Mouse (Mus musculus): ENCODE data around the gene A730049H05Rik. TPM values are rescaled to one million over a fixed set of nuclear protein-coding genes. Genes with fewer than 3 reads are reported as not detected.

A730049H05Rik gene
- polyA plus RNA-seq, 1 experiment from 2014 or later: 0.73 TPM

GRCm38 (mm10) chr6:92801462-92801861, 14.8 kb upstream of the A730049H05Rik start:
- no peaks in the 10 kb centered on the region; the same call in 1 of the 2 replicates for H3K36me3 ChIP-seq (ENCODE audit: control insufficient read depth, insufficient read depth, low read length)
- WGBS: 82% methylated on average over 2 of the region's 2 CpGs
- no peak overlapping the region for H3K27ac ChIP-seq (ENCODE audit: low read depth, low read length)
- DNase-seq (ENCODE audit: low spot score) (no peak), ATAC-seq (replicated peaks; ENCODE audit: low FRiP score) (no peak)
- H3K9me3 ChIP-seq (ENCODE audit: control insufficient read depth, low read length): no peaks in the 10 kb centered on the region
- H3K9ac ChIP-seq (ENCODE audit: low read depth, low read length): no peak overlapping the region
- no peaks in the 10 kb centered on the region for H3K27me3 ChIP-seq (replicated peaks; ENCODE audit: control insufficient read depth, insufficient read depth, low read length)
- H3K4me1 ChIP-seq (replicated peaks; ENCODE audit: control insufficient read depth, insufficient read depth, low read length): no peaks in the 10 kb centered on the region
- H3K4me3 ChIP-seq (ENCODE audit: low read depth, low read length): no peak overlapping the region
- no peak overlapping the region for H3K4me2 ChIP-seq

- no peak overlapping the region for H3K4me3 ChIP-seq (ENCODE audit: low read depth, low read length)
- no peaks in the 10 kb centered on the region for H3K27me3 ChIP-seq (replicated peaks; ENCODE audit: control insufficient read depth, insufficient read depth, low read length)
- no peak overlapping the region for H3K27ac ChIP-seq (ENCODE audit: low read depth, low read length)
- no peaks in the 10 kb centered on the region for H3K9me3 ChIP-seq (ENCODE audit: control insufficient read depth, low read length)
- WGBS: 93% methylated on average over 11 of the region's 11 CpGs
- no peak overlapping the region for H3K4me2 ChIP-seq
- ATAC-seq (replicated peaks; ENCODE audit: low FRiP score) (no peak), DNase-seq (ENCODE audit: low spot score) (no peak)
- H3K4me1 ChIP-seq (replicated peaks; ENCODE audit: control insufficient read depth, insufficient read depth, low read length): no peaks in the 10 kb centered on the region
- no peak overlapping the region for H3K9ac ChIP-seq (ENCODE audit: low read depth, low read length)
- H3K36me3 ChIP-seq (ENCODE audit: control insufficient read depth, insufficient read depth, low read length): no peaks in the 10 kb centered on the region
Observed at GRCm38 (mm10) chr6:92802421-92802820, 13.9 kb upstream of the A730049H05Rik start.

GRCm38 (mm10) chr6:92803213-92803612, 13.1 kb upstream of the A730049H05Rik start:
- no peak for DNase-seq (ENCODE audit: low spot score)
- H3K9ac ChIP-seq (ENCODE audit: low read depth, low read length): no peak overlapping the region
- H3K4me1 ChIP-seq (replicated peaks; ENCODE audit: control insufficient read depth, insufficient read depth, low read length): no peaks in the 10 kb centered on the region
- WGBS: 81% methylated on average over 6 of the region's 6 CpGs
- H3K36me3 ChIP-seq (ENCODE audit: control insufficient read depth, insufficient read depth, low read length): no peaks in the 10 kb centered on the region
- H3K27me3 ChIP-seq (replicated peaks; ENCODE audit: control insufficient read depth, insufficient read depth, low read length): no peaks in the 10 kb centered on the region
- no peaks in the 10 kb centered on the region for H3K9me3 ChIP-seq (ENCODE audit: control insufficient read depth, low read length)
- H3K27ac ChIP-seq (ENCODE audit: low read depth, low read length): no peak overlapping the region
- no peak overlapping the region for H3K4me3 ChIP-seq (ENCODE audit: low read depth, low read length)
- ATAC-seq (replicated peaks; ENCODE audit: low FRiP score): no peak
- H3K4me2 ChIP-seq: no peak overlapping the region

- no peaks in the 10 kb centered on the region for H3K36me3 ChIP-seq (ENCODE audit: control insufficient read depth, insufficient read depth, low read length)
- H3K4me1 ChIP-seq (replicated peaks; ENCODE audit: control insufficient read depth, insufficient read depth, low read length): no peaks in the 10 kb centered on the region
- no peaks in the 10 kb centered on the region for H3K9me3 ChIP-seq (ENCODE audit: control insufficient read depth, low read length)
- WGBS: 82% methylated on average over 3 of the region's 3 CpGs
- H3K9ac ChIP-seq (ENCODE audit: low read depth, low read length): no peak overlapping the region
- no peak overlapping the region for H3K27ac ChIP-seq (ENCODE audit: low read depth, low read length)
- H3K4me2 ChIP-seq: no peak overlapping the region
- ATAC-seq (replicated peaks; ENCODE audit: low FRiP score) (no peak), DNase-seq (ENCODE audit: low spot score) (no peak)
- H3K27me3 ChIP-seq (replicated peaks; ENCODE audit: control insufficient read depth, insufficient read depth, low read length): no peaks in the 10 kb centered on the region
- no peak overlapping the region for H3K4me3 ChIP-seq (ENCODE audit: low read depth, low read length)
Observed at GRCm38 (mm10) chr6:92804254-92804971, 11.9 kb upstream of the A730049H05Rik start.

- H3K27me3 ChIP-seq (replicated peaks; ENCODE audit: control insufficient read depth, insufficient read depth, low read length): no peaks in the 10 kb centered on the region
- no peak for ATAC-seq (replicated peaks; ENCODE audit: low FRiP score)
- H3K4me2 ChIP-seq: no peak overlapping the region
- no peak for DNase-seq (ENCODE audit: low spot score)
- no peak overlapping the region for H3K4me3 ChIP-seq (ENCODE audit: low read depth, low read length)
- 78% methylated on average over 3 of the region's 3 CpGs for WGBS
- no peaks in the 10 kb centered on the region for H3K36me3 ChIP-seq (ENCODE audit: control insufficient read depth, insufficient read depth, low read length)
- no peak overlapping the region for H3K9ac ChIP-seq (ENCODE audit: low read depth, low read length)
- H3K9me3 ChIP-seq (ENCODE audit: control insufficient read depth, low read length): no peaks in the 10 kb centered on the region
- H3K27ac ChIP-seq (ENCODE audit: low read depth, low read length): no peak overlapping the region
- H3K4me1 ChIP-seq (replicated peaks; ENCODE audit: control insufficient read depth, insufficient read depth, low read length): no peaks in the 10 kb centered on the region
Observed at GRCm38 (mm10) chr6:92809818-92810217, 6.5 kb upstream of the A730049H05Rik start.

GRCm38 (mm10) chr6:92810628-92811027, 5.7 kb upstream of the A730049H05Rik start:
- Histone ChIP-seq H3K27me3 (replicated peaks; ENCODE audit: control insufficient read depth, insufficient read depth, low read length) (no peaks in the 10 kb centered on the region), H3K27ac (ENCODE audit: low read depth, low read length) (no peak overlapping the region), H3K9me3 (ENCODE audit: control insufficient read depth, low read length) (no peaks in the 10 kb centered on the region), H3K9ac (ENCODE audit: low read depth, low read length) (no peak overlapping the region), H3K36me3 (ENCODE audit: control insufficient read depth, insufficient read depth, low read length) (no peaks in the 10 kb centered on the region), H3K4me1 (replicated peaks; ENCODE audit: control insufficient read depth, insufficient read depth, low read length) (no peaks in the 10 kb centered on the region), H3K4me3 (ENCODE audit: low read depth, low read length) (no peak overlapping the region), H3K4me2 (no peak overlapping the region)
- DNase-seq (ENCODE audit: low spot score) (no peak), ATAC-seq (replicated peaks; ENCODE audit: low FRiP score) (no peak)
- 74% methylated on average over 2 of the region's 2 CpGs for WGBS

- no peak overlapping the region for H3K4me3 ChIP-seq (ENCODE audit: low read depth, low read length)
- H3K36me3 ChIP-seq (ENCODE audit: control insufficient read depth, insufficient read depth, low read length): no peaks in the 10 kb centered on the region
- no peak overlapping the region for H3K9ac ChIP-seq (ENCODE audit: low read depth, low read length)
- no peak for ATAC-seq (replicated peaks; ENCODE audit: low FRiP score)
- no peak overlapping the region for H3K27ac ChIP-seq (ENCODE audit: low read depth, low read length)
- H3K9me3 ChIP-seq (ENCODE audit: control insufficient read depth, low read length): no peaks in the 10 kb centered on the region
- no peaks in the 10 kb centered on the region for H3K4me1 ChIP-seq (replicated peaks; ENCODE audit: control insufficient read depth, insufficient read depth, low read length)
- no peak for DNase-seq (ENCODE audit: low spot score)
- H3K27me3 ChIP-seq (replicated peaks; ENCODE audit: control insufficient read depth, insufficient read depth, low read length): no peaks in the 10 kb centered on the region
- H3K4me2 ChIP-seq: no peak overlapping the region
Observed at GRCm38 (mm10) chr6:92811566-92811965, 4.7 kb upstream of the A730049H05Rik start.

- H3K36me3 ChIP-seq (ENCODE audit: control insufficient read depth, insufficient read depth, low read length): no peaks in the 10 kb centered on the region
- no peaks in the 10 kb centered on the region for H3K9me3 ChIP-seq (ENCODE audit: control insufficient read depth, low read length)
- H3K27me3 ChIP-seq (replicated peaks; ENCODE audit: control insufficient read depth, insufficient read depth, low read length): no peaks in the 10 kb centered on the region
- no peak overlapping the region for H3K4me3 ChIP-seq (ENCODE audit: low read depth, low read length)
- no peak overlapping the region for H3K4me2 ChIP-seq
- no peak overlapping the region for H3K27ac ChIP-seq (ENCODE audit: low read depth, low read length)
- no peak for ATAC-seq (replicated peaks; ENCODE audit: low FRiP score)
- no peaks in the 10 kb centered on the region for H3K4me1 ChIP-seq (replicated peaks; ENCODE audit: control insufficient read depth, insufficient read depth, low read length)
- WGBS: 69% methylated on average over 2 of the region's 2 CpGs
- DNase-seq (ENCODE audit: low spot score): no peak
- H3K9ac ChIP-seq (ENCODE audit: low read depth, low read length): no peak overlapping the region
Observed at GRCm38 (mm10) chr6:92812702-92813370, 3.4 kb upstream of the A730049H05Rik start.

- no peak for ATAC-seq (replicated peaks; ENCODE audit: low FRiP score)
- Histone ChIP-seq H3K9ac (ENCODE audit: low read depth, low read length) (no peak overlapping the region), H3K36me3 (ENCODE audit: control insufficient read depth, insufficient read depth, low read length) (no peaks in the 10 kb centered on the region), H3K27me3 (replicated peaks; ENCODE audit: control insufficient read depth, insufficient read depth, low read length) (no peaks in the 10 kb centered on the region), H3K9me3 (ENCODE audit: control insufficient read depth, low read length) (no peaks in the 10 kb centered on the region), H3K27ac (ENCODE audit: low read depth, low read length) (no peak overlapping the region), H3K4me2 (no peak overlapping the region), H3K4me1 (replicated peaks; ENCODE audit: control insufficient read depth, insufficient read depth, low read length) (no peaks in the 10 kb centered on the region), H3K4me3 (ENCODE audit: low read depth, low read length) (no peak overlapping the region)
- 71% methylated on average over 8 of the region's 8 CpGs for WGBS
- no peak for DNase-seq (ENCODE audit: low spot score)
Observed at GRCm38 (mm10) chr6:92817661-92818060, 1.4 kb downstream of the A730049H05Rik start.
